Mouse (Mus musculus) kidney, postnatal 14 days (tissue): ENCODE data around the gene Rap1b.
A peak's percentile ranks its signal among the peaks of the same experiment; 100 is the strongest.

ENCODE experiments used
- DNase-seq: peaks from one replicate; pipeline ENCODE4 v3.0.0; 2022; ENCODE audit warnings: mixed read lengths

Gene Rap1b

DNA sequence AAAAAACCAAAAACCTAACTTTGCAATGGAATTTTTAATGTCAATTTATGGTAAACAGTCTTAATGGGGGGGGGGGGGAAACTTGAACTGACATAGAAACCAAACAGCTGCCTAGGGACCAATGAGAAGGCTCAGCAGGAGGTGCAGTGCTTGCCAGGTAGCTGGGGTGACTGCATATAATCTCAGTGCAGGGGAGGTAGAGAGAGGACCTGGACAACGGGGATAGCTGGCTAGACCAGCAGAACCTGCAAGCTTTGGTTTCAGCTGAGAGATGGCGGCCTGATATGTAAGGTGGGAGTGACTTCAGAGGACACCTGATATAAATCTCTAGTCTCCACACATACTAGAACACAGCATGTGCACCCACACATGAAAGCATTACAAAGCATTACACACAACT lies 33.3 kb downstream of the Rap1b start:
- no peak for DNase-seq

DNA sequence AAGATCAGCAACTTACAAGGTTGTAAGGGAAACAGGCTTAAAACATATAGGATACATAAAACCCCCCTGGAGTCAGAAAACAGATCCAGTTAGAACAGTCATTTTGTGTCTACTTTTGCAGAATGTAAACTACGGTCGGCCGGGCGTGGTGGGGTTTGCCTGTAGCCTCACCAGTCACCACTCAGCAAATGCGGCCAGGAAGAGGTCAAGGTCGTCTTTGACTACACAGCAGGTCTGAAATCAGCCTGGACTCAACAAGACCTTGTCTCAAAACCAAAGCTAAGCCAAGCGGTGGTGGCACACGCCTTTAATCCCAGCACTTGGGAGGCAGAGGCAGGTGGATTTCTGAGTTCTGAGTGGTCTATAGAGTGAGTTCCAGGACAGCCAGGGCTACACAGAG lies 34.3 kb downstream of the Rap1b start:
- no peak for DNase-seq

DNA sequence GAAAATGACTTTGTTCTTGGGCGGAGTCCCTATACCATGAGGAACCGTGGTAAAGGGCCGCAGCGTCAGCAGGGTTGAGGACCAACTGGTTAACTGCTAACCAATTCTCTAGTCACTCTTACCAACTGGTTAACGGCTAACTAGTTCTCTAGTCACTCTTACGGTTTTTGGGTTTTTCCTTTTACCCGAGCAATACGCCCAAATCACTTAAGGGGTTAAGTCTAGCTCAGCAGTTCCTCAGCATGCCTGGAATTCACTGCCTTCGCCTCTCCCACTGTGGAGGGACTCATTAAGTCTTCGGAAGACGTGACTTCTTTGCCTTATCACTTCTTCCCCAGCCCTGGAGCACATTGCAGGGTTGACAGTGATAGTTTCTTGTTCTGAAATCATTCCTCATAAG lies 35.3 kb downstream of the Rap1b start:
- no peak for DNase-seq

DNA sequence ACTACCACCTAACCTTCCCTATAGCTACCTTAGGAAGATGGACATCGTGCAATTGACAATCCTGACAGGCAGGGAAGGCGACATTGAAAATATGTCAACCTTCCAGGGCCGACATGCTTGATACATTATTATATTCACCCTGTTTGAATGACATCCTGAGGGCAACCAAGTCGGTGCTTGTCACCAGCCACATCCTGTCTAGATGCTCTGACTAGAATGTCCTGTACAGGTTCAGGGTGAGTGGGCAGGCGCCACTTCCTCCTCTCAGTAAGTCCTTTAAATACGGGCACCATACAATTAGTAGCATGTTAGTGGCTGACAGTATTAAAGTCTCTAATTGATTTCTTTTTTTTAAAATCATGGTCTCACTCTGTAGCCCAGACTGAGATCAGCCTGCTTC lies 37.8 kb downstream of the Rap1b start:
- DNase-seq = no peak

DNA sequence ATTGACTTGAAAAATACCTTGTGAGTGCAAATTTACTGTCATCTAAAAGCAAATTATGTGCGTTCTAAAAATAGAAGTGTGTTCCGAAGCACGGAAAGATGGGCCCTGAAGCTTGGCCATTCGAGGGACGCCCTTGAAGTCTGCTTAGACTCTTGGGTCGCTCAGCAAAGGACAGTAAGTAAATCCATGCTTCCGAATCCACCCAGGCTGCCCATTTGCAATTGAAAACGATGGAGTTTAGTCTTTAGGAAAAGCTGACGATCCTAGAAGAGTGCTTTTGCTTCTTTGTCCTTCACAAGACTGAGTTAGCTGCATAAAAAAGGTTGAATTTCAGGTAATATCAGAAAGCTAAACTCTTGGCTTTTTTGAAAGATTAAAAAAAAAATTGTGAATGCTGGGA lies 39.9 kb downstream of the Rap1b start:
- DNase-seq = no peak

DNA sequence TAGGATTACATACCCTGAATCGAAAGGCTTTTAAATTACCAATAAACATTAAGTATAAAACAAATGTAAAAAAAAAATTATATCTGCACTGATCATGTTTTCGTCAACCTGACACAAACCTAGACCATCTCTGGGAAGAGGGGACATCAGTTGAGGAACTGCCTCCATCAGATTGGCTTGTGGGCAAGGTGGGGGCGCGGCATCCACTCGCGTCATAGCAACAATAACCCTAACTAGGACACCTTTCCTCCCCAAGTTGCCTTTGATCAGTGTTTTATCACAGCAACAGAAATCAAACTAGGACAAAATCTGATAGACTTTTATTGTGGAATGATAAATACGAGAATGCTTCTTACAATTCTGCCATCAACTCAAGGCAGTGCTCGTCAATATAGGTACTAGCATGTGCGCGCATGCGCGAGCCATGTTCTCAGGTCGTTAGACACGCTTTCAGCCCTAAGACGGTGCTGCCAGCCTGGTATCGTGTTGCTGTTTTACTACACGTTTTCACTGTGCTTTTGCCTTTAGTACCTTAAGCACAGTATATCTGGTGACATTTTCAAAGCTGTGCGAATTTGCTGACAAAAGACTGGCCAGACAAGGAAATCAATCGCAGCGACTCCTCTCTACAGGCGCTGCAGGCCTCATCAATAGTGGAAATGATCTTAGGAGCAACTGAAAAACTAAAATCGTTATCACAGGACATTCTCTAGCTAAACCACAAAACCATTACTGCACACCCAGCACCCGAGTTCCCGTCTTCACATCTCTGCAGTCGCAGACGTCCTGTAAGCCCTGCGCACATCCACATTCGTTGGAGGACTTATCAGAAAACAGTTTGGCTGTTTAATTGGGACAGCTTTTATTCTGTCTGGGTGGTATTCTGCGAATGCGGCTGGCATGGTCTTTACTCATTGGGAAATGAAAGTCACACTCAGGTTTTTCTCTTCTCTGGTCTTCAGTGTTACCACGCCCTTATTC lies 41.7 kb downstream of the Rap1b start:
- DNase-seq = no peak

DNA sequence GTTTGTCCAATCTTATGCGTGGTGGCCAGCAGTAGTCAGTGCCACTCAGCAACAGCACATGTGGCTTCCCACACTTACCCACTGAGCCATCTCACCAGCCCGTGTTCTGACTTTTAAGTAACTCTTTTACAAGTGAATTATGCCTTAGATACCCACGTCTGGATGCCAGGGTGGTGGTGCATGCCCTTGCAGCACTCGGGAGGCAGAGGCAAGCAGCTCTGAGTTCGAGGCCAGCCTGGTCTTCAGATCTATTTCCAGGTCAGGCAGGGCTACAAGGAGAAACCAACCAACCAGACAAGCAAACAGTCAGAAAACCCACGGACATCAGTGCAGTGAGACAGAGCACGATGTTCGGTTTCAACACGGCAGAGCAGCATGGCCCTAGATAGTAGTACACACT lies 43.9 kb downstream of the Rap1b start:
- DNase-seq = no peak

DNA sequence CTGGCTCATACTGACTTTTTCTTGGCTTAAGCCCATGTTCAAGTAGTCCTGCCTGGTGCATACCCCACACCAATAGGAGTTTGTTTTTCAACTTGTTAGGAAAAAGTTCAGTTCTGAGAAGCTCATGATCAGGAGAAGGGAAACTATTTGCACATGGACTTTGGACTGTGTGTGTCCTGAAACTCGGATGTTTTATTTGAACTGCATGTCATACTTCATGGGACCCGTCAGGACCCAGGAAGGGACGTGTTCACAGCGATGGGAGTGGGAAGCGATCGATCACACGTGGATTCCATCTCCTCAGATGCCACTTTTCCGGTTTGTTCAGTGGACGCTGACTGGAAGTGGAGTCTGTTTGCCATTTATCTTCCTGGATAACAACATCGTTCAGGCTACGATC lies 46.0 kb downstream of the Rap1b start:
- no peak for DNase-seq

DNA sequence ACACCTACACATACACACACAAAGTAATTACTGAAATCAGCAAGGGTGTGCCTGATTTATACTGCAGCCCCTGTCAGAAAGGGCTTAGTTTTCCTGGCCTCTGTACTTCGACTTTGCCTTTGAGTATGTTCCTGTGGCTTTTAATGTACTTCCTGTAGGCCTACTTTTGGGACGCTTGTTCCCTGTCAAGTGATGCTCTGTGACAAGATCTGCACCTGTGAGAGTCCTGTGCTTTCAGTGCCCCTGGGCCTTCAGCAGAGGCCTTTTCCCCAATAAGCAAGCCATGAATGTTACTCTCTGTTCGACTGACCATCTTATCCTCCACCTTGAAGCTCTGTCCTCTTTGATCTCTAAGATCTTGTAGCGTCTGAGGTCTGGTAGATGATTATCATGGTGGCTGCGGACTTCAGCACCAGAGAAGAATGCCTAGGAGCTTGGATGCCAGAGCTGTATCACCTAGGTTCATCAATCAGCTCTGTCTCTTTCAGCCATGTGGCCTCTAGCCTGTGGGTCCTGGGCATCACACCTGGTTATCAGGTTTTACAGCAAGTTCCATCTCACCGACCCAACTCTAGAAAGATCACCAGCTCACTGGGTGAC lies 47.3 kb downstream of the Rap1b start:
- DNase-seq = no peak

DNA sequence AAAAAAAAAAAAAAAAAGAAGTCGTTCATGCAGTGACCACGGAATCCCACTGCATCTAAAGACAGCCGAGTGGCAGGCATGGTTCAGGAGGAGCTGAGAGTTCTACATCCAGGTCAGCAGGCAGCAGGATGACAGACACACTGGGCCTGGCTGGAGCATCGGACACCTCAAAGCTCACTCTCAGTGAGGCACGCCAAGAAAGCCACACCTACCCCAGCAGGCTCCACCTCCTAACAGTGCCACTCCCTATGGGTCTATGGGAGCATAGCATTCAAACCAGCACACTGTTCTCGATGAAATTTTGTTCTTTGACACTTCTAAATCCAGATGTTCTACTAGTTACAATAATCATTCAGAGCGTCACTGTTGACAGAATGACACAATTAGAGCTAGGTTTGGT lies 48.2 kb downstream of the Rap1b start:
- no peak for DNase-seq

DNA sequence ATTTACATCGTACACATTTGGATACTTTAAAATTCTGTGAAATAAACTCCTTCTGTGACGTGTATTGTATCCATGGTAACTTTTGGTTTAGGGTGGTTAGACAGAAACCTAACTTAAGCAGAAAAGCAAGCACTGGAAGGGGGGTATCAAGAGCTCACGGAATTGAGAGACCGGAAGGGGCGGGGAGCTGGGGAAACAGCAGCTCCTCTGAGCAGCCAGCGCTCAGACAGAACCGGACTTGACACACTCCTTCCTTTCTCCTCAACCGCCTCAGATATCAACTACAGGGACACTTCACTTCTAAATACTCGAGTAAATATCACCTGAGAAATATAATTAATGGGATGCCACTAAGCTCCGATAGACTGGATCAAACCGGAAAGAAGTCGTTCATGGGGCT lies 48.7 kb downstream of the Rap1b start:
- no peak for DNase-seq

DNA sequence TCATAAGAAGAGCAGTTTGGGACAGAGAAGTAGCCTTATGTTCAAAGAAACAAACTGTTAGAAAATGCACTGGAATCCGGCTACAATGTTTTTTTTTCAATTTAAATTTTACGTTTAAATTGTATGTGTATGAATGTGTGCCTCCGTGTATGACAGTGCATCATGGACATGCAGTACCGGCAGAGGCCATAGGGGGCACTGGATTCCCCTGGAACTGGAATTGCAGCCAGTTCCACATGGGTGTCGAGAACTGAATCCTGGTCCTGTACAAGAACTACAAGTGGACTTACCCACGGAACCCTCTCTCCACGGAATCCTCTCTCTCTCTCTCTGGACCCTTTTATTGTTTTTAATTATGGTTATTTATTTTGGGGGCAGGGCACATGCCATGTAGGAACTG lies 49.7 kb downstream of the Rap1b start:
- DNase-seq = no peak

DNA sequence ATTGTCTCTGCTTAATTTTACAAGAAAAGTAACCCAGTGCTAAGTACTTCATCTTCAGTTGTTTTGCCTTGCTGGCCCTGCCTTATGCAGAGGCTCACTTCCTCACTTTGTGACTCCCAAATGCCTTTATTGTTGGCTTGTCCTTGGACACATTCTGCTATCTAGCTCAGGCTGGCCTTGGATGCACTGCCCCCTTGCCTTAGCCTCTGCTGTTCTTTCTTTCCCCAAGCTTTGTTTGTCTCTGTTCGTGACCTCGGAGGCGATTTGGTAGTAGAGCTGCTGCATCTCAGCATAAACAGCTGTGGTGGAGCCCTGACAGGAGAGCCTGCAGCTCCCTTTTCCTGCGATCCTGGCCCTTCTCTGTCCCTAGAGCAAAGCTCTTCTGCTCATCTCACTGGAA lies 50.6 kb downstream of the Rap1b start:
- no peak for DNase-seq

DNA sequence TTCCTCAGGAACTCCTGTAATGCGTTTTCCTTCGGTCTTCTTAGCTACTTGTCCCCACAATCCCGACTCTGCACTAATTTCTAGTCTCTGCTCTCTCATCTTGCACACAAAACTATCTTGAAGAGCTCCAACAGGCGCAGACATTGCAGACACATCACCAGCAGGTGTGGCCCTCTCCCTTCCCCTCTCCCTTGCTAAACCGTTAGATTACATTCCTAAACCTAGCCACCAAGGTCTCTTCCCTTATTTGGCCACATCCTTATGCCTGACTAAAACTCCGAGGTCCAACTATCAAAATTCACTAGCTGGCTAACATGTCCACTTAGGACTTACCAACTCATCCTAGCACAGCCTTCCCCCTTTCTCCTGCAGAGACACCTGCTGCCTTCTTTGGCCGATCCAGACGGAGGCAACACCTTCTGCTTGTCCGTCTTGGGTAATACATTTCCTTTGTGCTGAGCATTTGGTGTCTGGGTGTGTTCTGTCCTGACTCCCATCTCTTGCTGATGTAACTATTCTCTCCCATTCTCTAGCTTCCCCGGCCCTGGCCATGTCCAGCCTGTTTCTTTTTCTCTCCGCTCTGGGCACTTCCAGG lies 52.3 kb downstream of the Rap1b start:
- no peak for DNase-seq

DNA sequence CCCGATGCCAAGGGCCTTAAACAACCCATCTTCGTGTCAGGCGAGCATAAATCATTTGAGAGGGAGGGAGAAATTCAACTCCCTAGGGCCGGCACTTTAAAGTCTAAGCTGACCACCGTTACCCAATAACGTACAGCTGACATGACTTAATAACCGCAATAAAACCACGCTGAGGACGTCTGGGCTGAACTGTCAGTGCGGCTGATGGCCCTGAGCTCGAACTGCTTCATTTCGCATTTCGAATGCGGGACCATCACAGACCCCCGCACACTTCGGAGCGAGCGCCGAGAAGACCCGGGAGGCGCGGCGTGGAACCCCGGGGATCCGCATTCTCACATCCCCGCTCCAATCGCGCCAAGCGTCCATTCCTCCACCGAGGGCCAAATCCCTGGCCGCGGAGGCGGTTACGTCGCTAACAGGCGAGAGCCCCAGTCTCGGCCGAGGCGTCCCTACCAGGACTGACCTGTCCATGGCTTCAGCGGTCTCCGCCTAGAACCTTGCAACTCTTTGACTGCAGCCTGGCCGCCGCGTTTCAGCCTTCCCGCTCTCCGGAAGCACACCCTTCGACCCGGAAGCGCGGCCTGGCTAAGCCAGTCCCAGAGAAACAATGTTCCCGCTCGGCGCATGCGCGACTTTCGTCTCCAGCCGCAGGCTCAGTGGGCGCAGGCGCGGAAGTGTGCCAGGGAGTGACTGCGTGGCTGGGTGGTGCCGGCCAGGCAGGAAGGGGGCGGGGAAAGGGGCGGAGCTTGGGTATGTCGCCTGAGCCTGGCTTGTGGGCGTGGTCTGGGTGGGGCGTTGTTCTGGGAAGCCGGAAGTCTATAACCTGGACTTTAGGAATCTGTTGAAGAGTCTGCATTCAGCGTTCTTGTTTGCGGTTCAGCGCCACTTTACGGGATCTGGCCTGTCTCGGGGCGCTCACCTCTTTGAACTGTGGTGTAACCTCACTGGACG lies 53.4 kb downstream of the Rap1b start, which contains the start of gene Nup107:
Nup107 (minus strand) TSS at position 565 of the 951 bp plus-strand sequence.
- DNase-seq = peak; percentile 100

DNA sequence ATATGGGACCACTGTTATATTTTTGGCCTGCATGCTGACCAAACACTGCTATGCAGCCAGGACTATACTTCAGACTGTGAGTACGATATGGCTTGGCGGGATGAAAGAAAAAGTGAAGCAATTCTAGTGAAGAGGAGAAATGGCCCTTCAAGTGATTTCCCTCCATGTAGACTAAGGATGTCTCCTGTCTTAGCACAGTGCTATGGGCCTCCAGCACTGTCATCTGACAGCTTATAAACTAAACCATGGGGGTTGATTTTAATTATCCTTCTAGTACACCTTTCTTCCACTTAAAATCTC lies 54.7 kb downstream of the Rap1b start:
- DNase-seq = no peak

DNA sequence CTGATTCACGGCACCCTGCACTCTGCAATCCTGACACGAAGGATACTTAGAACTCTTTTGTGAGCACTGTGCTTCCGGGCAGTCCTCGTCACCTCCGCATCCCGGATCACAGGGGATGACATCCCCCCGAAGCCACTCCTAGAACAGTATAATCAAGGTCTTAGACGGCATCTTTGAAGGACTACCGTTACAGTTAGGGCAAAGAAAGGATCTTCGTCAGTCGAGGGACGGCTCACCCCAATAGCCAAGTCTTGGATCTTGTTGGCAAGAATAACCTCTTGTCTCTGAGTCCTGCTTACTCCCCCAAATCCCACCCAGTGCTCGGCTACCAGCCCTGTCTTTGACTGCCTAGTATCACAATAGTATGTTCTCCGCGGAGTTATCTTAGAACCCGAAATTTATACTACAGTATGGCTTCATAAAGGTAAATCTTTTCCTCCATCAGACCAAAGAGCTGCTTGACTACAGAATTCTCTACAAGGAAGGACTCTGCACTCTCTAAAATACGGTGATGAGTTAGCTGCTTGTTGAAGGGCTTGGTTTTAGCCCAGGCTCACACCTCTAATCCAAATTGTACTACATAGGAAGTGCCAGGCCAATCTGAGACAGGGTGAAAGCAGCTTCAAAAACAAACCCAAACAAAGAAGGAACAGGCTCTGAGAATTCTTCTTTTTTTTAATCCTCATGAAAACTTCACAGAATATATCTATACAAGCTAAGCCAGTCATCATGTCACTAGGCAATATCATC lies 55.2 kb downstream of the Rap1b start:
- no peak for DNase-seq

DNA sequence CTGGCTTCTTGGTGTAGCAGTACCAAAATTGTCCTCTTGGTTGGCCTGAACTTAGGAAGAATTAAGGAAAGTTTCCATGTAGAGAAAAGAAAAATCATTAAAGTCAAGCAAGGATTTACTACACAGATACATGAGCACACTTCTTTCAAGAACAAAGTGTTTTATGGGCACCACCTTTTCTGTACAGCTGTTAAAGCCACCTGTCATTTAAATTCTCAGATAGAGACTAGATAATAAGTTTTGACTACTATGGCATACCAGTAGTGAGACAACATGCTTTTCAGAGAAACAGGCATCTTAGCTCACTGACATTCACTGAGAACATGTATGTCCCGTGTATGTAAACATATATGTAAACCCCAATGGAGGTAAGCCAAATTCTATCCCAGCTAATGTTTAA lies 55.8 kb downstream of the Rap1b start:
- no peak for DNase-seq

DNA sequence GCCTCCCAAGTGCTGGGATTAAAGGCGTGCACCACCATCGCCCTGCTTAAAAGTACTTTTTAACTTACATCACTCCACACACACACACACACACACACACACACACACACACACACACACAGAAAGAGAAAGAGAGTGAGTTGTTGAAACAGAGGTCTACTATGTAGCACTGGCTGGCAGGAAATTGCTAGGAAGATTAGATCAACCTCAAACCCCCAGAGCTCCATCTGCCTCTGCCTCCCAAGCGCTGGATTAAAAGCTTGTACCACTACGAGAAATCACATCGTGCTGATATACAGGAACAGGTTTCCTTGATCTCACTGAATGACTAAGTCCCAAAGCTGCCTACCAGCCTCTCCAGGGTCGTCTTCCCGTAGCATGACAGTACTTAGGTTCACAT lies 61.2 kb downstream of the Rap1b start:
- DNase-seq = no peak

DNA sequence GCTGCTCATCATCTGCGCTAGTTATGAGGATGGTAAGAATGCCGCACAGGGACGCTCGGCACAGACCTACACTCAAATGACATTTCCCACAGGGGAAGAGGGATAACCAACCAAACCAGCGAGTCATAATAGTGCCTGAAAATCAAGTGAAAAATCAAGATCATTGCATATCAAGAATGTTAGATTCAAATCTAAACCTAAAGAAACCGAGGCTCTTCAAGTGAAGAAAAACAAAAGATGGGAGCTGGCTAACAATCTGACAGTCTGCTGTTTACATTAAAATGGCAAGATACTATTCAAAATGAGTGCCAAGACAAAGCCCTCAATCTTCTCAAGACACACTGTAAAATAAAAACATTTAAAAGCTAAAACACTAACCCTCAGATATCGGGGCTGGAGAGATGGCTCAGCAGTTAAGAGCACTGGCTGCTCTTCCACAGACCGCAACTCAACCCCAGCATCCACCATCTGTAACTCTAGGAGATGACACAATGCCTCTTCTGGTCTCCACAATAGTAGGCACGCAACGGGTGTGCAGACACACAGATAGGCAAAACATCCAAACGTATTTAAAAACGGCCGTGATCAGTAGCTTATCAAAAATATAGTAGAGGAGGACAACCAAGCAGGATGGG lies 61.9 kb downstream of the Rap1b start:
- no peak for DNase-seq

DNA sequence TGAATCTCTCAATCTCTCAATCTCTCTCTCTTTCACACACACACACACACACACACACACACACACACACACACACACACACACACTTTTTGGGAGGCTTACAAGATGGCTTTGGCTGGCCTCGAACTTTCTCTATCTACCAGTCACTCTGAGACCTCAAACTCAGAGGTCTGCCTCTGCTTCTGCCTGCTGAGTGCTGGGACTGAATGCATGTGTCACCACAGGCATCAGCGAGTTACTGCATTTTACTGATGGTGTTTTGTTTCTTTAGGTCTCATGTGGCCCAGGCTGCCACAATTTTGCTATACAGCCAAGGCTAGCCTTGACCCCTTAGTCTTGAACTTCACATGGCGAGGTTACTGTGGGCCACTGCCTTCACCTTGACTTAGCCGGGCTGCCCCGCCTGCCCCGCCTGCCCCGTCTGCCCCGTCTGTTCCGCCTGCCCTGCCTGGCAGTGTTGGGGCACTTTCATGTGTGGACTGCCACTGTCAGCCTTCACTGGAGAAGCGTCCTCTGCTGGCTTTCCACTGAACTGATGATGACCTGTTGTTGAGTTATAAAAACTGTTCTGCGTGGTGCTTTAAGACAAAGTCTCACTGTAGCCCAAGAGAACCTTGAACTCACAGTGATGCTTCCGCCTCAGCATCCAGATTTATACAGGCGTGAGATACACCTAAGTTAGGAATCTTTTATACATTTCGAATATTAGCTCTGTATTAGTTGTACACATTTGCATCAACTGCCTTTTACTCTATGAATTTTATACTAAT lies 63.2 kb downstream of the Rap1b start:
- DNase-seq = no peak
